Mouse (Mus musculus) forebrain, embryonic 16.5 days (tissue): Measurements from ENCODE around the gene Farp1. TPM values are rescaled to one million over a fixed set of nuclear protein-coding genes. Genes with fewer than 3 reads are reported as not detected.

Source experiments
- ATAC-seq: fragments of 200-750 bp; cut with Nextera tagmentation; 2 replicates; pipeline ENCODE4 v1.8.0; 2017; ENCODE audit warnings: mild to moderate bottlenecking, moderate library complexity
- H3K27ac ChIP-seq: fragments of 300-500 bp; sonication (generic); 2 replicates; pipeline ENCODE4 v1.5.1; 2014; ENCODE audit warnings: low read length, control low read depth
- H3K27me3 ChIP-seq: fragments of 300-500 bp; sonication (generic); replicated peaks from 2 replicates; pipeline ENCODE4 v1.6.1; 2014; ENCODE audit warnings: low read length; ENCODE audit not compliant: control insufficient read depth, insufficient read depth
- H3K36me3 ChIP-seq: fragments of 300-500 bp; sonication (generic); 2 replicates; pipeline ENCODE4 v1.6.1; 2014; ENCODE audit not compliant: control insufficient read depth, insufficient read depth
- H3K4me1 ChIP-seq: fragments of 300-500 bp; sonication (generic); replicated peaks from 2 replicates; pipeline ENCODE4 v1.6.1; 2014; ENCODE audit warnings: low read length; ENCODE audit not compliant: control insufficient read depth, insufficient read depth
- H3K4me2 ChIP-seq: fragments of 300-500 bp; sonication (generic); 2 replicates; pipeline ENCODE4 v1.6.1; 2014; ENCODE audit warnings: mild to moderate bottlenecking, low read length, control low read depth
- H3K4me3 ChIP-seq: fragments of 300-500 bp; sonication (generic); replicated peaks from 2 replicates; pipeline ENCODE4 v1.5.1; 2014; ENCODE audit warnings: mild to moderate bottlenecking, low read length, control low read depth
- H3K9ac ChIP-seq: fragments of 300-500 bp; sonication (generic); replicated peaks from 2 replicates; pipeline ENCODE4 v1.6.1; 2014; ENCODE audit warnings: low read depth, low read length, control low read depth
- H3K9me3 ChIP-seq: fragments of 300-500 bp; sonication (generic); 2 replicates; pipeline ENCODE4 v1.6.1; 2016; ENCODE audit warnings: low read length; ENCODE audit not compliant: control insufficient read depth
- WGBS: fragments of 180-500 bp; shearing (Covaris S2); extraction: QIAGEN DNeasy Blood & Tissue Kit; methylation state at CpG from one replicate; pipeline ENCODE4 v1.1.7; 2014; 5-methylcytosine and 5-hydroxymethylcytosine counted together
- polyA plus RNA-seq: library from polyadenylated mRNA; unstranded; fragments of >200 nt; fragmentation: Nextera tagmentation; extraction: Ambion mirVana; gene quantifications from 2 replicates; pipeline ENCODE4 v1.2.1, GENCODE M21; 2015

Gene Farp1
- polyA plus RNA-seq, 1 experiment from 2014 or later, result 43.6 TPM

DNA sequence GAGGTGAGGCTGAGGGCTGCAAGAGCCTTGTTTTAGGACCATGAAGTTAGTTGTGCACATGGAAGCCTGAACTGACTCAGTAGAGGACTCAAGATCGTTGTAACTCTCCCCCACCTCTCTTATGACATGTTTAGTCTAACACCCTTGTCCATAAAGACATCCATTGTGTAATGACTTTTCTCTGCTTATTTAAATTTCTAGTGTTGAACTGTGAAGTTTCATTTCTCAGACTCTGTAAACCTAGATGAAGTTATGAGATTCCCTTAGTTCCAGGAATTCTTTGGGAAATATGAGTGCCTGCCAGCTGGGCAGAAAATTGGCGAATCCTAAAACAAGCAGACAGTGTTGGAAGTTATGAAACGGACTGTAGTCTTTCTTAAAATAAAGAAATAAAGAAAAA lies 170.5 kb downstream of the Farp1 start:
- H3K4me1 ChIP-seq, result peaks cover 11% of the 10 kb centered on the region
- no peaks in the 10 kb centered on the region for H3K9me3 ChIP-seq
- H3K27ac ChIP-seq, result no peak overlapping the region
- H3K4me3 ChIP-seq, result no peak overlapping the region
- no peaks in the 10 kb centered on the region for H3K36me3 ChIP-seq
- H3K27me3 ChIP-seq, result no peaks in the 10 kb centered on the region
- H3K4me2 ChIP-seq, result no peak overlapping the region
- no peak for ATAC-seq
- H3K9ac ChIP-seq, result no peak overlapping the region
- 73% methylated on average over 3 of the region's 3 CpGs for WGBS

DNA sequence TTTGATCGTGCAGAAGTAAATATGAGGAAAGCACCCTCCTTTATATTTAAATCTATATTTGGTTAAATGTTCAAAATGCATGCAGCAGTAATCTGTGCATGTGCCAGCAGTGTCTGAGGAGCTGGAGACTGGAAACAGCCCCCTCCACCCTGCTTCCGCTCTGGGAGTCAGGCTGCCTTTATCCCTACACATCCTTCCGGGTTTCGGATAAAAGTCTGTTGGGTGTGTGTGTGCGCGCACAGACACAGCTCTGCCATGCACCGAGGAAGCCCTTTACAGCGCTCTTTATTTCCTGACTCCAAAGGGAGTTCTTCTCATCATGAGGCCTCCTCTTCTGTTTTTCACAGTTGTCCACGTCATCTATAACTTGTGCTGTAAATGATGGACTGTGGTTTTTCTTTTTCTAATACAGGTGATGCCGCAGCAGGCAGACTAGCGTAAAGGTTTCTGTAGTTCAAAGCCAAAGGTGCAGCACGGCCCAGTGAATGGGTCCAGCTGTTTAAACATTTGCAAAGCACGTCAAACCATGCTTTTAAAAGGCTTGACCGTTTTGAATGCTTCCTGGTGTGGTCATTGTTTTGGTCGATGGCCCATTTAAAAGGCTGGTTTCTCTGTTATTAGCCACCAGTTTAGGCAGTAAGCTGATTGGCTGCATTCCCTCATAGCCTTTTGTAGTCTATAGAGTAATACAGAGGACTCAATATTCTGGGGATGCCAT lies 172.6 kb downstream of the Farp1 start:
- no peaks in the 10 kb centered on the region for H3K9me3 ChIP-seq
- H3K4me2 ChIP-seq, result no peak overlapping the region
- 45% methylated on average over 15 of the region's 15 CpGs for WGBS
- H3K27ac ChIP-seq, result no peak overlapping the region
- no peaks in the 10 kb centered on the region for H3K36me3 ChIP-seq
- peaks cover 10% of the 10 kb centered on the region for H3K4me1 ChIP-seq
- ATAC-seq, result peak; percentile 48
- H3K9ac ChIP-seq, result peak overlapping the region; percentile 12; the same call in 1 of the 2 replicates
- H3K27me3 ChIP-seq, result no peaks in the 10 kb centered on the region
- H3K4me3 ChIP-seq, result no peak overlapping the region

DNA sequence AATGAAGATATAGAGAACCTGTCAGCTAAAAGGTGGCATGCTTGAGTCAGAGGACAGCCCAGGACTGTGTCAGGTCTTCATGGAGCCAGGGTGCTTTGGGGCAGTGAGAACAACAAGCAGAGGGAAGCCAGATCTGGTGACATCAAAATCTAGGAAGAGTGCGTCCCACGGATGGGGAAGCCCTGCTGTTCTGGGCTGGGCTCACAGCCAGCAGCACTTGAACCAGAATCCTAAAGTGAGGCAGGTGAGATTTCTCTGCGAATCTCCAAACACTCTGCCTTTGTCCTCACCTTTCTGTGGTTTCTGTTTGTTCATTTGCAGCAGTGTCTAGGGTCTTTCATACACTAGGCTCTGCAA lies 173.1 kb downstream of the Farp1 start:
- ATAC-seq, result 0 out of 2 replicates have a peak, but pooled peaks have one; percentile 18
- WGBS, result 33% methylated on average over 3 of the region's 3 CpGs
- H3K27ac ChIP-seq, result no peak overlapping the region

DNA sequence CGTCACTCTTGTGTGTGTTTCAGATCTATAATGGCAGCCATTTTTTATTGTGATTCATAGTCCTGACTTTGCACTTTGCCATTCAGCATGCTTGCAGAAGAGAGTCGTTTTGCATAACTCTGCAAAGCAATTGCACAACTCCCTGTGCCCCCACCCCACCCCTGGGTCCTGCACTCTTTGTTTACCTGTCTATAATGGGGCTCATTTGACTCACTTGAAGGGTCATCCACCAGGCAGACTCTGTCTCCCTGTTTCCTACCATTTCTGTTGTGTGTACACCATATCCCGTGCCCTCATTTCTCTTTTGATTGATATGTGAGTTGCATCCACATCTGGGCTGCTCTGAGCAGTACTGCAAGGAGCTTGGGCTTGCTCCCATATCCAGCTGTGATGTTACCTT lies 175.3 kb downstream of the Farp1 start:
- H3K36me3 ChIP-seq, result no peaks in the 10 kb centered on the region
- peaks cover 10% of the 10 kb centered on the region for H3K4me1 ChIP-seq
- H3K9me3 ChIP-seq, result no peaks in the 10 kb centered on the region
- H3K27ac ChIP-seq, result no peak overlapping the region
- no peak overlapping the region for H3K4me3 ChIP-seq
- H3K27me3 ChIP-seq, result no peaks in the 10 kb centered on the region
- no peak overlapping the region for H3K9ac ChIP-seq
- ATAC-seq, result no peak
- 84% methylated on average over 3 of the region's 3 CpGs for WGBS
- H3K4me2 ChIP-seq, result no peak overlapping the region

More for the DNA sequence above, 173.1 kb downstream of the Farp1 start:
- Histone ChIP-seq H3K4me1 (peaks cover 10% of the 10 kb centered on the region), H3K9me3 (no peaks in the 10 kb centered on the region), H3K36me3 (no peaks in the 10 kb centered on the region), H3K4me3 (no peak overlapping the region), H3K27me3 (no peaks in the 10 kb centered on the region), H3K9ac (no peak overlapping the region), H3K4me2 (no peak overlapping the region)

DNA sequence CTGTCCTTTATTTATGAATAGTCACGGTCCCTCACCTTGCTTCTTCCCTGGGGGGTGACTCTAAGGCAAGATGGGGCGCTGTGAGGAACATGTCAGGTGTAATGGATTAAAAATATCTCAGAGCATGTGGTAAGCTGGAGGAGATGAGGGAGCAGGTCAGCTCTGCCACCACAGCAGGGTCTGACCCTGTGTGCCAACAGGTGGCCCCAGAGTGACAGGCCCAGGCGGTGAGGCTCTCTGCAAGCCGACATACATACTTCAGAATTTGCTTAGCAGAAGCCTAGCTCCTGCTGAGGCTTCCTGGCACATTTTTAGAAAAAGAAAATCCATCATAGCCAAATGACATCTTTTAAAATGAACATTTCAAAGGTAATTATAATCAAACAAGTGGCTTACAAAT lies 178.7 kb downstream of the Farp1 start:
- 77% methylated on average over 4 of the region's 4 CpGs for WGBS
- no peak overlapping the region for H3K27ac ChIP-seq
- H3K27me3 ChIP-seq, result no peaks in the 10 kb centered on the region
- no peak for ATAC-seq
- H3K9me3 ChIP-seq, result no peaks in the 10 kb centered on the region
- no peak overlapping the region for H3K4me3 ChIP-seq
- no peak overlapping the region for H3K4me2 ChIP-seq
- H3K9ac ChIP-seq, result no peak overlapping the region
- no peaks in the 10 kb centered on the region for H3K36me3 ChIP-seq
- 0 out of 2 replicates have a peak, but pooled peaks cover 2% of the 10 kb centered on the region for H3K4me1 ChIP-seq

DNA sequence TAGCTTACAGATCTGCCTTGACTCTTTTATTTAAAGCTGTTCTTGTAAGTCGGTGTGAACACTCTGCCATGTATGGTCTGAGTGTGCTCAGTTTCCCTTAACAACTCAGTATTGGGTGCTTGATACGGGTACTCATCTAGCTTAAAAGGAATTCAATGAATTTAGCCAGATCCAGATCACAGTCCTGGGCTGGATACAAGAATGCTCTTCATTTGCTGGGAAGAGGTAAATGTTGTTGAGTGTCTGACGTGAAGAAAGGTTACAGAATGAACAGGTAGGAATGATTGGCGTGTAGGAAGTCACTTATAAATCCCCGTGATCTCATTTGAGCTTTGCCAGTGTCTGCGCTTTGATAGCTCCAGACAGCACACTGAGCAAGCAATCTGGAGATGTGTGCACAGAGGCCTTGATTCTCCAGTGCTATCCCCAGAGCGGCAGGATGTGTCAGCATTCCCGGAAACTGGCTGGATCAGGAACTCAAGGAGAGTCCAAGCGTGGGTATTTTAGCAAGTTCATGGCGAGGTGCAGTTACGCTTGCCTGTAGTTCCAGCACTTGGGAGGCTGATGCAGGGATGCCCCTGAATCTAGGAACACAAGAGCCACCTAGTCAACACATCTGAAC lies 179.7 kb downstream of the Farp1 start:
- Histone ChIP-seq H3K4me1 (0 out of 2 replicates have a peak, but pooled peaks cover 7% of the 10 kb centered on the region), H3K27ac (no peak overlapping the region), H3K4me3 (no peak overlapping the region), H3K36me3 (no peaks in the 10 kb centered on the region), H3K9ac (no peak overlapping the region), H3K9me3 (no peaks in the 10 kb centered on the region), H3K27me3 (no peaks in the 10 kb centered on the region), H3K4me2 (no peak overlapping the region)
- no peak for ATAC-seq
- 88% methylated on average over 11 of the region's 11 CpGs for WGBS

DNA sequence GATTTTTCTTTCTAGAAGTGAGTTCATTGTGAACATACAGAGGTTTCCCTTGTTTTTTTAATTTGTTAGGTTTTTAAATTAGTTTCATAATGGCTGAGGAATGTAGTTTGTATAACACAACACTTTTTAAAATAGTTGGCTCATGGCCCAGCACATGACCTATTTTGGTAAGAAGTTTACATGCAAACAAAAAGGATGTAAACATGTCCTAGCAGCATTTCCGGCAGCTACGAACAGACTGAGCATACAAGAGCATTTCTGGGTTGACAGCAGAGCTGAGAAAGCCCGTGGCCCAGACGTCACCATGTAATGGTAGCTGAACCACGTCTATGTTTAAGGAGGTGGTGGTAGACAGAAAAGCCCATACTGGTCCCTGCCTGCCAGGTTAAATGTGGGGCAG lies 180.8 kb downstream of the Farp1 start:
- WGBS, result 47% methylated on average over 5 of the region's 5 CpGs
- H3K4me1 ChIP-seq, result 0 out of 2 replicates have a peak, but pooled peaks cover 7% of the 10 kb centered on the region

DNA sequence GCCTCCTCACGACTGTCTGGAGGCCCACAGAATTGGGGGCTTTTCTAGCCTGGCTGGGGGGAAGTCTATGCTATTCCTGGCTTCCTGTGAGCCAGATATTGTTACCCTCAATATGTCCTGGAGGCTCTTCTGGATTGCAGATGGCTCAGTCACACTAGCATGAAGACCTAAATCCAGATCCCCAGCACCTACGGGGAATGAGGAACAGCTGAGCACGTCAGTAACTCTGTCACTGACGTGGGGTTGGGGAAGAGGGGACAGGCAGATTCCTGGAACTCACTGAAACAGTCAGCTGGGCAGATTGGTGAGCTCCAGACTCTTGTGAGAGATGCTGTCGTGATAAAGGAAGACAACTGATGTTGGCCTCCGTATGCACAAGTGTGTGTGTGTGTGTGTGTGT lies 181.7 kb downstream of the Farp1 start:
- ATAC-seq, result no peak
- H3K27me3 ChIP-seq, result no peaks in the 10 kb centered on the region
- no peaks in the 10 kb centered on the region for H3K36me3 ChIP-seq
- H3K4me3 ChIP-seq, result no peak overlapping the region
- H3K9ac ChIP-seq, result no peak overlapping the region
- no peak overlapping the region for H3K4me2 ChIP-seq
- 0 out of 2 replicates have a peak, but pooled peaks cover 7% of the 10 kb centered on the region for H3K4me1 ChIP-seq
- H3K9me3 ChIP-seq, result no peaks in the 10 kb centered on the region
- no peak overlapping the region for H3K27ac ChIP-seq
- WGBS, result 65% methylated on average over 6 of the region's 6 CpGs

More for the DNA sequence above, 180.8 kb downstream of the Farp1 start:
- Histone ChIP-seq H3K4me2 (no peak overlapping the region), H3K27me3 (no peaks in the 10 kb centered on the region), H3K36me3 (no peaks in the 10 kb centered on the region), H3K4me3 (no peak overlapping the region), H3K27ac (no peak overlapping the region), H3K9ac (no peak overlapping the region), H3K9me3 (no peaks in the 10 kb centered on the region)
- ATAC-seq, result no peak

DNA sequence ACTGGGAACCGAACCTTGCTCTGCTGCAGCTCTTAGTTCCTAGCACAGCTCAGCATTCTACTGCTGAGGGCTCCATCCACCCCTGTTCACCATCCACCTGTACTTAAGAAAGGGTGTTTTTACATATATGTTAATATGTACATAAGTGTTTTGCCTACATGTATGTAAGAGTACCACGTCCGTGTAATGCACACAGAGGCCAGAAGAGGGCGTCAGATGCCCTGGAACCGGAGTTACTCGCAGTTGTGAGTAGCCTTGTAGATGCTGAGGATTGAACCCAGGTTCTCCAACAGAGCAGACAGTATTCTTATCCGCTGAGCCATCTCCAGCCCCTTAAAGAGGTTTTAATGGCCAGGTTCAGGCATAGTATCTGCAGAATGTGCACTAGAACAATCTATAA lies 183.6 kb downstream of the Farp1 start:
- Histone ChIP-seq H3K27me3 (no peaks in the 10 kb centered on the region), H3K4me3 (no peak overlapping the region), H3K9me3 (no peaks in the 10 kb centered on the region), H3K4me1 (0 out of 2 replicates have a peak, but pooled peaks cover 7% of the 10 kb centered on the region), H3K4me2 (no peak overlapping the region), H3K9ac (no peak overlapping the region), H3K27ac (peak overlapping the region; percentile 0; the same call in 1 of the 2 replicates), H3K36me3 (peaks cover 5% of the 10 kb centered on the region)
- WGBS, result 77% methylated on average over 7 of the region's 7 CpGs
- ATAC-seq, result no peak
